Mouse (Mus musculus) thymus, postnatal 10 days (tissue): Measurements from ENCODE around the gene Adam22.
A peak's percentile ranks its signal among the peaks of the same experiment; 100 is the strongest.
"Not testable (repeated sequence)": the region's sequence is repeated elsewhere in the genome, so short reads cannot be mapped to it uniquely, and the experiment has no call there.

Experiments
- DNase-seq, 2 experiments: peaks; one replicate each; pipeline ENCODE4 v3.0.0; 2021; ENCODE audit warnings: low spot score in 2 of 2

Gene Adam22

DNA sequence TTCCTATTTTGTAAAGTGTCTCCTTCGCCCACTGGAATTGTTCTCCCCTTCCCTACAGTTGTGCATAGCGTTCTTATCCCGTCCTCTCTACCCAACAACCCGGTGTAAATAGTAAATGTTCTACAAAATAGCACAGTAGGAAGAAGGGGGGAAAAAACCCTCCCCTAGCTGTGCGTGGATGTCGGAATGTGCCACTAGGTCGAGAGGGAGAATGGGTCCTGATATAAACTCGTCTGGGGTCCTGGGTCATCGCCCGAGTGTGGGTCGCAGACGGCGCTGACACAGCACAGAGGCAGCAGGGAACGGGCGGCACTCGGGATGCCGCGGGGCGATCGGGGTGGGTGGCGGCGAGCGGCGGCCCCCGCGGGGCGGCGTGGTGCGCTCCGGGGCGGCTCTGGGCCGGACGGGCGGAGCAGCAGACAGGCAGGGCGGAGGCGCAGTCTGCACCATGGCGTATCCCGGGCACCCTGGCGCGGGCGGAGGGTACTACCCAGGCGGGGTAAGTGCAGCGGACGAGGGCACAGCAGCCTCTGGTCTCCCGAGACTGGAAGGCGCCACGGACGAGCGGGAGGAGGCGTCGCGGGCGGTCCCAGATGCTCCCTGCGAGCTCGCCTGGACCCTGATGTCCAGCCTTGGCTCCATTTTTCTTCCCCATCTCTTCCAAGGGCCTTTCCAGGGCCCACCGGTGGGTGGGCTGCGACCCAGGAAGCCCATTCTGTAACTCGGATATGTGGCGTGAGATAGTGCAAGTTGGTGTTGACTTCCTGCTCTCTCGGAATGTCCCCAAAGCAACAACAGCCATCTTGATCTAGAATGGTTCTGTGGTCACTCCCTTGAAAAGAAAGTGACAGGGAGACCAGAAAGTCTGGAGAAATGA, 311.6 kb downstream of the Adam22 start:
- peak; percentile 79 to 80 for DNase-seq

DNA sequence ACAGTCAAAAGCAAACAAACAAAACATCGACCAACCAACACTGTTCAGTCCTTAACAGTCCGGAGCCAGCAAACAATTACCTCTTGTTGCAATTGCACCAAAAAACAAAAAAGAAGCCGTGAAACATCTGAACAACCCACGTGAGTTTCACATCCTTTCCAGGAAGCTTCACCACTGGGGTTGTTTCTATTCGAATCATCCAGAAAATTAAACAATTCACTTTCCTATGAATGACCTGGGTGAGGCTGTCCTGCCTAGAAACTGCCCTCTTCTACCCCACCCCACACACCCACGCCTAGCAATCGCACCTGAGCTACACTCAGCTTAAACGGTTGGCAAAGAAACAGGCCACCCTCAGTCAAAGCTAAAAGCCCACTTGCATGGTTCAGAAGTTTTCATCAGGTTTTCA, 312.2 kb downstream of the Adam22 start:
- DNase-seq = no peak

DNA sequence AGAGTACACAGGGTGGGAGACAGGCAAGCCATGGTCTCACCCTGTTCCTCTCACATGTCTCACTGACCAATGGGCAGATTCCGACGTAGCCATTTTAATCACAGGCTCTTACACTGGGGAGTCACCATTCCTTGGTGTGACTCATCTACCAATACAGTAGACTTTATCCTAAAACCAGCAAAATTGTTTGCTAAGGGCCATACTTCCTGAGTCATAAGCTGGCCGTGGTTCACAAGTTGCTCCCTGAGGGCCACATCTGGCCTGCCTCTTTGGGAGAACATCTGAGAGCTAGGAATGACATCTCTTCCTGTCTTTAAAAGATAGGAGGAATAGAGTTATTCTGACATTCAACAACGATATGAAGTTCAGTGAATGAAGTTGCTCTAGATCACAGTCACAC, 314.1 kb downstream of the Adam22 start:
- DNase-seq = no peak

DNA sequence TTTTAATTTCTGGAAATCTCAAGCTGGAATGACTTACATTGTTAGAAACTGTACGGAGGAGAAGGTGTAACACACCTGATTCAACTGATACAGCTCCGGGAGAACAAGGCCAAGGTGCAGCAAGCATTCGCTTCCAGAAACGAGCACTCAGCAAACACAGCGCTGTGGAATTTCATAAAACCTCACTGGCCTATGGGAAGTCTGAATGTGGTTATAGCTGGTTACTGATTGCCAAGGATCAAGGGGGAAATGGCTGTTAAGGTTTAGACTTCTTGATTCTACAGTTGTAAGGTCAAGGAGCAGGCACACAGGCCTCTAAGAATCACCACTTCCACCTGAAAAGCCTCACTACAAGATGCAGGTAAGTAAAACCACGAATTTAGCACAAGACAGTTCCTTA, 322.1 kb downstream of the Adam22 start, which contains the start of gene Sri:
Sri (plus strand) TSS at position 224 of the 400 bp plus-strand sequence.
- no peak for DNase-seq

- not testable (repeated sequence) for DNase-seq
These were observed 333.4 kb downstream of the Adam22 start for GRCm38 (mm10) chr5:8034596-8034995.
